ENCODE assay signal across 8 mouse cellular contexts in genomic region chr8:119791804-119792704, GRCm38 (mm10). TPM values are rescaled to one million over a fixed set of nuclear protein-coding genes. Genes with fewer than 3 reads are reported as not detected.
DNase-seq lines count a peak whose midpoint lies in the region; ATAC-seq and TF ChIP-seq lines count a peak whose summit lies in the region.

No protein-coding gene starts in this region.

- no peaks in the 10 kb centered on the region for H3K36me3 ChIP-seq in forebrain, embryonic 11.5 days (ENCODE audit: control insufficient read depth, insufficient read depth, low read length)
- no peaks in the 10 kb centered on the region for H3K36me3 ChIP-seq in intestine, postnatal 0 days (ENCODE audit: control insufficient read depth, insufficient read depth)
- no peaks in the 10 kb centered on the region for H3K36me3 ChIP-seq in lung, embryonic 15.5 days

- H3K9ac ChIP-seq in forebrain, embryonic 11.5 days (ENCODE audit: low read length) = peak overlapping the region; percentile 33
- H3K9ac ChIP-seq in intestine, postnatal 0 days (ENCODE audit: low read depth, low read length) = no peak overlapping the region
- H3K9ac ChIP-seq in lung, embryonic 15.5 days = no peak overlapping the region

- no peak for TF ChIP-seq POLR2A in olfactory bulb, adult 2 months (IDR thresholded peaks at IDR 0.05; ENCODE audit: insufficient read depth, low read depth, low read length)

- peak; percentile 69 for ATAC-seq in forebrain, embryonic 11.5 days (replicated peaks; ENCODE audit: low FRiP score)
- ATAC-seq in intestine, postnatal 0 days = peak; percentile 55
- ATAC-seq in lung, embryonic 15.5 days (ENCODE audit: borderline replicate concordance, extremely low read depth, low FRiP score, low TSS enrichment) = no peak; the same call in 1 of the 2 replicates

- no peaks in the 10 kb centered on the region for H3K27me3 ChIP-seq in forebrain, embryonic 11.5 days (ENCODE audit: control insufficient read depth, insufficient read depth, low read length)
- H3K27me3 ChIP-seq in intestine, postnatal 0 days (replicated peaks; ENCODE audit: control insufficient read depth, insufficient read depth, low read length) = no peaks in the 10 kb centered on the region
- no peaks in the 10 kb centered on the region for H3K27me3 ChIP-seq in lung, embryonic 15.5 days

- 6% methylated on average over 16 of the region's 16 CpGs for WGBS in forebrain, embryonic 11.5 days
- WGBS in intestine, postnatal 0 days = 30% methylated on average over 16 of the region's 16 CpGs
- 30% methylated on average over 16 of the region's 16 CpGs for WGBS in lung, embryonic 15.5 days
- WGBS in olfactory bulb, adult 2 months = 44% methylated on average over 16 of the region's 16 CpGs

- no peak overlapping the region for H3K4me3 ChIP-seq in forebrain, embryonic 11.5 days (ENCODE audit: low read depth, low read length)
- H3K4me3 ChIP-seq in intestine, postnatal 0 days (ENCODE audit: low read depth, low read length) = no peak overlapping the region
- H3K4me3 ChIP-seq in lung, embryonic 15.5 days = no peak overlapping the region
- H3K4me3 ChIP-seq in olfactory bulb, adult 2 months (ENCODE audit: insufficient read depth, low read depth, low read length) = no peak overlapping the region

- peak overlapping the region; percentile 75 for H3K27ac ChIP-seq in forebrain, embryonic 11.5 days (ENCODE audit: low read depth, low read length)
- H3K27ac ChIP-seq in intestine, postnatal 0 days (ENCODE audit: low read depth, low read length) = peak overlapping the region; percentile 21; the same call in 1 of the 2 replicates
- peak overlapping the region; percentile 62 for H3K27ac ChIP-seq in lung, embryonic 15.5 days
- peak overlapping the region; percentile 54 for H3K27ac ChIP-seq in olfactory bulb, adult 2 months (ENCODE audit: insufficient read depth, low read depth, low read length)

- intact Hi-C loops in left cerebral cortex, postnatal 14 days (cut with DNase I) = no loop called here

- peak; percentile 48 for DNase-seq in right cerebral cortex, postnatal 4 days
- DNase-seq in right cerebral cortex, postnatal 25 days = no peak
- DNase-seq in forebrain, embryonic 11.5 days (ENCODE audit: low spot score) = peak; percentile 84
- no peak for DNase-seq in left cerebral cortex, postnatal 14 days (ENCODE audit: low spot score in 2 of 2)
- DNase-seq in spleen, adult 12 weeks (ENCODE audit: low spot score) = no peak

- no peak for TF ChIP-seq CTCF in intestine, postnatal 0 days (IDR thresholded peaks at IDR 0.05; ENCODE audit: low read depth)
- TF ChIP-seq CTCF in olfactory bulb, adult 2 months (IDR thresholded peaks at IDR 0.05; ENCODE audit: insufficient read depth, low read depth, low read length) = no peak

- H3K4me1 ChIP-seq in forebrain, embryonic 11.5 days (replicated peaks; ENCODE audit: control insufficient read depth, insufficient read depth, low read length) = peaks cover 14% of the 10 kb centered on the region; the same call in 1 of the 2 replicates
- peaks cover 13% of the 10 kb centered on the region; the same call in 1 of the 2 replicates for H3K4me1 ChIP-seq in intestine, postnatal 0 days (replicated peaks; ENCODE audit: control insufficient read depth, insufficient read depth, low read length)
- peaks cover 14% of the 10 kb centered on the region for H3K4me1 ChIP-seq in lung, embryonic 15.5 days
- peaks cover 6% of the 10 kb centered on the region; the same call in 1 of the 2 replicates for H3K4me1 ChIP-seq in olfactory bulb, adult 2 months (ENCODE audit: control insufficient read depth, insufficient read depth, low read length)

- 0 out of 2 replicates have a peak overlapping the region, but pooled peaks have one; percentile 11 for H3K4me2 ChIP-seq in forebrain, embryonic 11.5 days (ENCODE audit: low read depth, low read length, severe bottlenecking)
- no peak overlapping the region for H3K4me2 ChIP-seq in intestine, postnatal 0 days (replicated peaks; ENCODE audit: low read depth)
- H3K4me2 ChIP-seq in lung, embryonic 15.5 days = no peak overlapping the region

- no peaks in the 10 kb centered on the region for H3K9me3 ChIP-seq in forebrain, embryonic 11.5 days (ENCODE audit: control insufficient read depth, low read length)
- H3K9me3 ChIP-seq in intestine, postnatal 0 days (ENCODE audit: control insufficient read depth) = no peaks in the 10 kb centered on the region
- no peaks in the 10 kb centered on the region for H3K9me3 ChIP-seq in lung, embryonic 15.5 days

RNA-seq across cellular contexts. Expression of gene Tldc1, which starts 13.8 kb away (rescaled TPM):
- polyA plus RNA-seq in forebrain, embryonic 11.5 days (2014; fragmentation: Nextera tagmentation; extraction: Ambion mirVana) = 12.6 and 13.4 TPM in 2 replicates
- polyA plus RNA-seq in intestine, postnatal 0 days (2015; fragmentation: Nextera tagmentation; extraction: Ambion mirVana) = 7.7 and 8.4 TPM in 2 replicates
- 12.3 and 14.8 TPM in 2 replicates for polyA plus RNA-seq in lung, embryonic 15.5 days (2015; fragmentation: Nextera tagmentation; extraction: Ambion mirVana)
- polyA plus RNA-seq in olfactory bulb, adult 2 months (2012; ENCODE audit: insufficient read depth, insufficient read length, low replicate concordance, missing spikeins) = not detected in 2 replicates
- total RNA-seq in left cerebral cortex, postnatal 14 days (2021) = 10 to 100 TPM; 17.3 to 19.0 TPM

RNA-seq across cellular contexts. Expression of gene Cotl1, which starts 48.3 kb away (rescaled TPM):
- 167 and 251 TPM in 2 replicates for polyA plus RNA-seq in forebrain, embryonic 11.5 days (2014; fragmentation: Nextera tagmentation; extraction: Ambion mirVana)
- 166 and 169 TPM in 2 replicates for polyA plus RNA-seq in intestine, postnatal 0 days (2015; fragmentation: Nextera tagmentation; extraction: Ambion mirVana)
- polyA plus RNA-seq in lung, embryonic 15.5 days (2015; fragmentation: Nextera tagmentation; extraction: Ambion mirVana) = 65.8 and 68.1 TPM in 2 replicates
- polyA plus RNA-seq in olfactory bulb, adult 2 months (2012; ENCODE audit: insufficient read depth, insufficient read length, low replicate concordance, missing spikeins) = not detected in 2 replicates
- 10 to 100 TPM; 65.0 to 67.4 TPM for total RNA-seq in left cerebral cortex, postnatal 14 days (2021)

Comparison
In these comparisons a context has a peak if more than half of its experiments do, and no peak if none do; other contexts are left out.
1. DNase-seq: peak in right cerebral cortex, postnatal 4 days (single experiment) and forebrain, embryonic 11.5 days (single experiment); none in right cerebral cortex, postnatal 25 days (single experiment), left cerebral cortex, postnatal 14 days (0 of 2) and spleen, adult 12 weeks (single experiment).
2. H3K27ac ChIP-seq: peak in every context shown above with its lines; median percentile 75 in forebrain, embryonic 11.5 days; 62 in lung, embryonic 15.5 days; 54 in olfactory bulb, adult 2 months; 21 in intestine, postnatal 0 days.